Mouse (Mus musculus) hindbrain, embryonic 11.5 days (tissue): ENCODE measurements at regions not wholly inside any gene's neighbourhood (a gene's known extent, or its start where the extent isn't known, plus 50 kb on each side); places are given as distances from the start of the nearest gene placed in this dataset.
"Not testable (repeated sequence)": the region's sequence is repeated elsewhere in the genome, so short reads cannot be mapped to it uniquely, and the experiment has no call there.

Experiments
- ATAC-seq: fragments of 200-750 bp; cut with Nextera tagmentation; 2 replicates; pipeline ENCODE4 v1.8.0; 2017; ENCODE audit warnings: mild to moderate bottlenecking, moderate TSS enrichment, moderate library complexity; ENCODE audit not compliant: low FRiP score
- DNase-seq: peaks from one replicate; pipeline ENCODE4 v3.0.0-alpha.2; 2015; ENCODE audit warnings: low spot score
- H3K27ac ChIP-seq: fragments of 300-500 bp; sonication (generic); 2 replicates; pipeline ENCODE4 v1.5.1; 2014; ENCODE audit warnings: mild to moderate bottlenecking, low read depth, low read length
- H3K27me3 ChIP-seq: fragments of 300-500 bp; sonication (generic); 2 replicates; pipeline ENCODE4 v1.6.1; 2014; ENCODE audit warnings: mild to moderate bottlenecking, low read length, moderate library complexity, mixed read lengths; ENCODE audit not compliant: control insufficient read depth, insufficient read depth
- H3K36me3 ChIP-seq: fragments of 300-500 bp; sonication (generic); 2 replicates; pipeline ENCODE4 v1.6.1; 2014; ENCODE audit warnings: mild to moderate bottlenecking, low read length, moderate library complexity, mixed read lengths; ENCODE audit not compliant: control insufficient read depth, insufficient read depth
- H3K4me1 ChIP-seq: fragments of 300-500 bp; sonication (generic); replicated peaks from 2 replicates; pipeline ENCODE4 v1.6.1; 2014; ENCODE audit warnings: low read length, mixed read lengths; ENCODE audit not compliant: control insufficient read depth, insufficient read depth
- H3K4me2 ChIP-seq: fragments of 300-500 bp; sonication (generic); replicated peaks from 2 replicates; pipeline ENCODE4 v1.6.1; 2014; ENCODE audit warnings: mild to moderate bottlenecking, low read depth, low read length
- H3K4me3 ChIP-seq: fragments of 300-500 bp; sonication (generic); 2 replicates; pipeline ENCODE4 v1.5.1; 2014; ENCODE audit warnings: low read depth, low read length
- H3K9ac ChIP-seq: fragments of 300-500 bp; sonication (generic); 2 replicates; pipeline ENCODE4 v1.6.1; 2014; ENCODE audit warnings: low read depth, low read length
- H3K9me3 ChIP-seq: fragments of 300-500 bp; sonication (generic); 2 replicates; pipeline ENCODE4 v1.6.1; 2016; ENCODE audit warnings: low read length; ENCODE audit not compliant: control insufficient read depth
- WGBS: fragments of 180-500 bp; shearing (Covaris S2); extraction: QIAGEN DNeasy Blood & Tissue Kit; methylation state at CpG from one replicate; pipeline ENCODE4 v1.1.7; 2014; 5-methylcytosine and 5-hydroxymethylcytosine counted together

DNA sequence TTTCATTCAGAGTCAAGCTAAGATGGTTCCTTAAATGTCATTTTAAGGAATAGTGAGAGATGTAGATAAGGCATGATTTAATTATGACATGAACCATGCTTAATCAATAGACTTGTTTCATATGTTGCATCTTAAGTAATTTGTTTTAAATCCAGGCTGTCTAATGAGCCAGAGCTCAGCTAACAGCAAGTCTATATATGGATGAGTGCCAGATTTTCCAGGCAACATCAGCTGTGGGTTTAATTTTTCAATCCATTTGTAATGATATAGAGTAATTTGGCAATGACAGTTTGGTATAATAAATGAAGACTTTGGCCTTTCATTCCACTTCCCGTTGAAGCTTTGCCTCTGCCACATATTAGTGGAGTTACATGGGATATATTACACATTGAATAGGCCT, 677.3 kb upstream of the Sorcs1 start:
- Histone ChIP-seq H3K9ac (no peak overlapping the region), H3K27ac (no peak overlapping the region), H3K4me1 (no peaks in the 10 kb centered on the region), H3K36me3 (no peaks in the 10 kb centered on the region), H3K4me2 (no peak overlapping the region), H3K9me3 (no peaks in the 10 kb centered on the region), H3K4me3 (no peak overlapping the region), H3K27me3 (no peaks in the 10 kb centered on the region)
- no peak for DNase-seq
- no peak for ATAC-seq
- 82% methylated on average over 1 of the region's 1 CpGs for WGBS

DNA sequence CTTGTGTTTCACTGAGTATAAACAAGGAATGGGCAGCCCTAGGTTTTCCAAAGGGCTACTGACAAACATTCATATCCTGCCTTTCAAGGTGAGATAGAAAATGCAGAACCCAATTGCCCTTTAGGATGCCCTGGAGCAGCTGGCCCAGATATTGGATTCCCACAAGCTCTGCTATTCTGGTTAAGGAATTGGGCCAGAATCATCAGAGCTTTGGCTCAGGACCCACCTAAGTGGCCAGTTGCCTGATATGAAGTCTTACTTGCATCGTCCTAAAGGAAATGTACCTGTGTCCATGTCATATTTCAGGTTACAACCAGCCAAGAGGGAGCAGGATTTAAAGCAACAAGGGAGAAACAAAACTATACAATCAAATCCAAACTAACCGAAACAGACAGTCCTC, 662.0 kb upstream of the Sorcs1 start:
- H3K4me2 ChIP-seq = no peak overlapping the region
- H3K4me3 ChIP-seq = no peak overlapping the region
- DNase-seq (no peak), ATAC-seq (no peak)
- H3K27ac ChIP-seq = no peak overlapping the region
- 86% methylated on average over 2 of the region's 2 CpGs for WGBS
- H3K27me3 ChIP-seq = no peaks in the 10 kb centered on the region
- H3K36me3 ChIP-seq = no peaks in the 10 kb centered on the region
- H3K9me3 ChIP-seq = no peaks in the 10 kb centered on the region
- no peak overlapping the region for H3K9ac ChIP-seq
- no peaks in the 10 kb centered on the region for H3K4me1 ChIP-seq

DNA sequence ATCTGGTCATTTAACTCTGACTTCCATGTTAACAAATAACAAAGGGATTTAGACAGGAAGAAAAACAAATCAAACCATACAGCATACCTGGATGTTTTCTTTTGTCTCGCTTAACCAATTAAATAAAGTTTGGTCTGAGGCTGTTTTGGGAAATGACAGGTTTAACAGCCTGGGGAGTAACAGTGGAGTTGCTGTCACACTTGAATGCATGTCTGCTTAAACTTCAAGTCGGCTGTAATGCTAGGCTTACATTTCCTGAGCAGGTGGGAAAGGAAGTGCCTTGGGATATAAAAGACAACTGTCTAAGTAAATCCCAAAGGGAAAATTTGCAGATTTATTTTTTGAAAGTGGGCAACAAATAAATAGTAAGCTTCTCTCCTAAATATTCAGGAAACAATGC, 651.6 kb upstream of the Sorcs1 start:
- no peak for DNase-seq
- ATAC-seq = no peak
- Histone ChIP-seq H3K4me1 (no peaks in the 10 kb centered on the region), H3K9ac (no peak overlapping the region), H3K4me2 (no peak overlapping the region), H3K9me3 (no peaks in the 10 kb centered on the region), H3K27me3 (no peaks in the 10 kb centered on the region), H3K36me3 (no peaks in the 10 kb centered on the region), H3K27ac (no peak overlapping the region), H3K4me3 (no peak overlapping the region)
- WGBS = 70% methylated on average over 2 of the region's 2 CpGs

DNA sequence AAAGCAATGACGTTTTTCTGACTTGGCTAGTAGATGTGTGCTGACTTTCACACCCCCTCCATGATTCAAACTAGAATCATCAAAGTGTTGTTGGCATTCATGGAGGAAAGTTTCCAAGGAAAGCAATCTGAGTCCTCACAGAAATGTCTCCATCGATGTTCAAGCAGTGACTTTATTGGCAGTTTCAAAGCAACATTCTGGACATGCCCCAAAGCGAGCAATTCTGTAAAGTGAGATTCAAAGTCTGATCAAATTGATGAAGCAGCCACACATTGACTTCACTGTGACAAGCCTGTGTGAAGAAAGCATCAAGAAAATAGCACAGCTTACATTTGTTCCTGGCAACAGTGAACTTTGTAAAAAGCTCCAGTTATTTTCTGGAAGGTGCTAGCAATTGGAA, 625.3 kb upstream of the Sorcs1 start:
- Histone ChIP-seq H3K36me3 (no peaks in the 10 kb centered on the region), H3K27me3 (no peaks in the 10 kb centered on the region), H3K4me3 (no peak overlapping the region), H3K4me1 (no peaks in the 10 kb centered on the region), H3K9me3 (no peaks in the 10 kb centered on the region), H3K27ac (no peak overlapping the region), H3K9ac (no peak overlapping the region), H3K4me2 (no peak overlapping the region)
- WGBS = 81% methylated on average over 3 of the region's 3 CpGs
- no peak for DNase-seq
- no peak for ATAC-seq

DNA sequence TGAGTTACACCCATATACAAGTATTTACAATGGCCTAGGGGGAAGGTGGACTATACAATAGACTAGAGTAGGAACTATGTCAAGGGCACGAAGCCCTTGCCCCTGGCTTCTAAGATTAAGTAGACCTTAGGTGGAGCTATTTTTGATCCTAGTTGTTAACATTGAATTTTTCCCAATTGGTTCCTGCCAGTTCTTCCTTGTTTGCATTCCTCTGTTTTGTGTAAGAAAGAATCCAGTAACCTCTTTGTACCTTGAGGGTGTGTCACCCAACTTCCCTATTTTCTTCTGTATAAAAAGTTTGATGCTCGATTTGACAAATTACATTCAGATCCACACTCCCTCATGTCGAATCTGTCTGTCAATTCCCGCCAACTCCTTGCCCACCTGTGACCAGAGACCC, 618.2 kb upstream of the Sorcs1 start:
- not testable (repeated sequence) for H3K9me3 ChIP-seq, H3K27ac ChIP-seq, H3K4me2 ChIP-seq, H3K9ac ChIP-seq, H3K4me3 ChIP-seq, H3K27me3 ChIP-seq, ATAC-seq, H3K36me3 ChIP-seq, DNase-seq, H3K4me1 ChIP-seq
- WGBS = 94% methylated on average over 4 of the region's 4 CpGs

DNA sequence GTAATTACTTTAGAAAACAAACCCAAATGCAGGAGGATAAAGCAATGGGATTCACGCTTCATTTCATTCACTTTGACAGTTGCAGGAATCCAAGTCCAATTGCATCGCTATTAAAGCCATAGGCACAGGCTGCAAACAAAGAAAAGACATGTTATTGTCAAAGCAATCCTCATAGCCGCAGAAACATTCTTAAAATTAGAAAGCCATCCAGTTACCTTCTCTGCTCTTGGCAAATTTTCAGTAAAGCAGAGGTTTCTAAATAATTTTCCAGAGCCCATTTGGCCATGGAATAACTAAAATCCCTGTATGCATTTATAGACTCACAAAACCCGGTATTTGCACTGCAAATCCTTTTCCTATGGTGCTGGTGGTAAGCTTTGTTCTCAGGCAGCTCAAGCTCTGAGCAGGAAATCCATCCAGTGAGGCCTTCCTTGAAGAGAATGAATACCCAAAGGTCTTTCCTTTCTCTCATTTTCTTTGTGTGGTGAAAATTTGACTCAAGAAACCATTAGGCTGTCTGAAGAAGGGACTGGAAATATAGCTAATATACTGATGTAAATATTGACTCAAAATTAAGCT, 590.6 kb upstream of the Sorcs1 start:
- 47% methylated on average over 4 of the region's 4 CpGs for WGBS
- H3K4me2 ChIP-seq = no peak overlapping the region
- no peaks in the 10 kb centered on the region for H3K4me1 ChIP-seq
- peak; percentile 16 for DNase-seq
- no peaks in the 10 kb centered on the region for H3K27me3 ChIP-seq
- H3K9ac ChIP-seq = no peak overlapping the region
- no peak overlapping the region for H3K27ac ChIP-seq
- no peaks in the 10 kb centered on the region for H3K9me3 ChIP-seq
- no peaks in the 10 kb centered on the region for H3K36me3 ChIP-seq
- no peak overlapping the region for H3K4me3 ChIP-seq
- no peak for ATAC-seq

DNA sequence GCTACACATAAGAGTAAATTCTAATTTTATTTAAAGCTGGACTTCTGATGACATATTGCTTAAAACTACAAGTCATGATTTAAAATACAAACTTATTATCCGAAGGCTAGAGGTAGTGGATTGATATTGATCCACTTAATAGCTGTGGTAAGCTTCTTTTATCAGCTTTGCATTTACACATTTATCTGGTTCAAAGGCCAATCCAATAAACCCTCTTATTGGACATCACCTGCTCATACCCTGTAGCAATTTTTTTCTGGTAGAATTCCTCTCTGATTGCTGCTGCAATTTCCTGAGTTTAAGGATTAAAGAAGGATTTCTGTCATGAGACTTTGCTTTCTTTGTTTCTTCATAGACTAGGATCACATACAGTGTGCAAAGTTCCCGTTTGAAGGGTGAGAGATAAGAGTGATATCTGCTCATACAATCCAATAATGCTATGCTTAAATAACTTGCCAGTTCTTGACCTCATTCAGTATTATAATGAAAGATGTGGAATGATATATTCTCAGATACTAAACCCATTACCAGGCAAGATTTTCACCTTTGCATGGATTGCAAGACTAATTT, 561.9 kb upstream of the Sorcs1 start:
- Histone ChIP-seq H3K27me3 (no peaks in the 10 kb centered on the region), H3K27ac (no peak overlapping the region), H3K4me2 (no peak overlapping the region), H3K4me1 (no peaks in the 10 kb centered on the region), H3K9me3 (no peaks in the 10 kb centered on the region), H3K9ac (no peak overlapping the region), H3K36me3 (no peaks in the 10 kb centered on the region), H3K4me3 (no peak overlapping the region)
- DNase-seq (no peak), ATAC-seq (no peak)
- WGBS = 82% methylated on average over 2 of the region's 2 CpGs

DNA sequence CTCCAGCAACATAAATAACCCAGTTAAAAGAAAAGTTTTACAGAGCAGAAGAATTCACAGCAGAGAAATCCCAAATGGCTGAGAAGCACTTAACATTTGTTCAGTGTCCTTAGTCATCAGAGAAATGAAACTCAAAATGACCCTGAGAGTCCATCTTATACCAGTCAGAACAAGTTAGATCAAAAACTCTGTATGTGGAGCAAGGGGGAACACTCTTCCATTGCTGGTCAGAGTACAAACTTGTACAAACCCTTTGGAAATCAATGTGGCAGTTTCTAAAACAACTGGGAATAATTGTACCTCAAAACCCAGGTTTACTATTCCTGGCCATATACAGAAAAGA, 559.7 kb upstream of the Sorcs1 start:
- no peak for ATAC-seq
- Histone ChIP-seq H3K4me2 (no peak overlapping the region), H3K9ac (no peak overlapping the region), H3K4me1 (no peaks in the 10 kb centered on the region), H3K27me3 (no peaks in the 10 kb centered on the region), H3K9me3 (no peaks in the 10 kb centered on the region), H3K27ac (no peak overlapping the region), H3K4me3 (no peak overlapping the region), H3K36me3 (no peaks in the 10 kb centered on the region)
- no peak for DNase-seq

DNA sequence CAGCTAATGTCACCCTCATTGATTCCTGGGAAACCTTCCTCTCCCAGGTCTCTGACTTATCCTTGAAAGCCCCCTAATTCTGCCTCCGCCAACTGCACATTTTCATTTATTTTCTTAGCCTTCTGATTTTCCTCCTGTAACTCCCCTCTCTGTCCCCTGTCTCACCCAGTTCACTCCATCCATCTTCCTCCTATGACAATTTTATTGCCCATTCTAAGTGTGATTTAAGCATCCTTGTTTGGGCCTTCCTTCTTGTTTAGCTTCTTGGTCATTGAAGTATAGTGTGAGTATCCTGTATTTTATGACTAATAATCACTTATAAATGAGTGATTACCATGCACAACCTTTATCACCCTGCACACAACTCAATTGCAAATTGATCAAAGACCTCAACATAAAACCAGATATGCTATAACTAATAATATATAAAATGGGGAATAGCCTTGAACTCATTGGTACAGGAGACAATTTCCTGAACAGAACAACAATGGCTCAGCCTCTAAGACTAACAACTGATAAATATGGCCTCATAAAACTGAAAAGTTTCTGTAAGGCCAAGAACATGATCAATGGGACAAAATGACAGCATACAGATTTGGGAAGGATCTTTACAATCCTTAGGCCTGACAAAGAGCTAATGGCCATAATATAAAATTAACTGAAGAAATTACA, 559.2 kb upstream of the Sorcs1 start:
- no peak for ATAC-seq

More for the DNA sequence above, 559.2 kb upstream of the Sorcs1 start:
- no peaks in the 10 kb centered on the region for H3K9me3 ChIP-seq
- H3K4me1 ChIP-seq = no peaks in the 10 kb centered on the region
- WGBS = 91% methylated on average over 1 of the region's 1 CpGs
- no peak overlapping the region for H3K4me3 ChIP-seq
- H3K27ac ChIP-seq = no peak overlapping the region
- no peak overlapping the region for H3K9ac ChIP-seq
- no peak for DNase-seq
- H3K27me3 ChIP-seq = no peaks in the 10 kb centered on the region
- no peaks in the 10 kb centered on the region for H3K36me3 ChIP-seq
- no peak overlapping the region for H3K4me2 ChIP-seq
